Mouse (Mus musculus): ENCODE measurements around the gene 9530053A07Rik. TPM values are rescaled to one million over a fixed set of nuclear protein-coding genes. Genes with fewer than 3 reads are reported as not detected.
"Not testable (repeated sequence)": the region's sequence is repeated elsewhere in the genome, so short reads cannot be mapped to it uniquely, and the experiment has no call there.

9530053A07Rik gene
- polyA plus RNA-seq (2021) = 0.77 TPM

DNA sequence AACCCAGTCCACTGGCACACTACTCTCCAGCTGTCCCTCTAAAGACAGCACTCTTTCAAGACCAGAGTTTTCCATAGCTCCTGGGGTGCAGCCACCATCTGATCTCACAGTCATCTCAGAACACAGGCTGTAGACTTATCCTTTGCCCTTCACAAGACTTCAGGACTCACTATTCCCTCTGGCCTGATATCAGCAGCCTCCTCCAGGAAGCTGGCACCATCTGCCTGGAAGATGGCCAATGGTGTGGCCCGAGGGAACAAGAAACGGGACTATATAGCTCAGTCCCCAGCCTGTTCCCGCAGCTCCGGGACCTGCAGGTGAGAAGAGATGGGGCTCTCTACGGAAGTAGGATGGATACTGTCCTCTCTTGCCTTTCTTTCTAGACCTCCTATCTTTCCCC, at the start of gene 9530053A07Rik:
TSS of gene 9530053A07Rik (plus strand) at position 301 of the 400 bp plus-strand sequence.
- ATAC-seq = no peak
- H3K27me3 ChIP-seq = peaks cover 26% of the 10 kb centered on the region
- in situ Hi-C loops (cut with MboI; ENCODE audit: low pct_unique_long_range_greater_than_20kb) = loop anchor here (25.0 kb wide), 1 partner anchor 558 kb away; the partner anchor contains the start of gene Fbxo27
- no peak for DNase-seq (ENCODE audit: low read depth, low spot score)
- no peak for TF ChIP-seq CTCF (IDR thresholded peaks at IDR 0.05)
- POLR2A ChIA-PET = no interaction called here
- CTCF ChIA-PET = no interaction called here

DNA sequence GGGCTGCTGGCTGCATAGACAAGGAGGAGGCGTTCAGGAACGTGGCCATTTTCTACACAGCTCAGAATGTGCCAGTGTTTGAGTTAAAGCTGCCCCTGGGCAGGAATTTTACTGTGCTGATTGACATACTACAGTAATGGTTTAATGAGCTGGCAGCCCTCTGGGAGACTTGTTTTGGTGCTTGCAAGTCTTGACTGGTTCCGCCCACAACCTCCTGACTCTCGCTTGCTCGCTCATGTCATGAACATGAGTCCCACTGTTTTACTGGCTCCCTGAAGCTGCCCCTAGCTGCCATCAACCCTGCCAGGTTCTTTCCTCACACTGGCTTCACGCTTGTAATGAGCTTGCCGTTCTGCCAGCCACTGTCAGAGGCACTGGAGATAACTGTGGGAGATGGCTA, 45.1 kb upstream of the 9530053A07Rik start:
- DNase-seq (ENCODE audit: low read depth, low spot score) = no peak
- in situ Hi-C loops (cut with MboI; ENCODE audit: low pct_unique_long_range_greater_than_20kb) = no loop called here
- ChIA-PET CTCF (interaction anchor here (1.0 kb wide), 1 partner anchor 16 kb away, joined by 4 read pairs; no protein-coding TSS in a partner anchor), POLR2A (no interaction called here)
- no peak for ATAC-seq
- peaks cover 11% of the 10 kb centered on the region for H3K27me3 ChIP-seq
- TF ChIP-seq CTCF (IDR thresholded peaks at IDR 0.05) = no peak

DNA sequence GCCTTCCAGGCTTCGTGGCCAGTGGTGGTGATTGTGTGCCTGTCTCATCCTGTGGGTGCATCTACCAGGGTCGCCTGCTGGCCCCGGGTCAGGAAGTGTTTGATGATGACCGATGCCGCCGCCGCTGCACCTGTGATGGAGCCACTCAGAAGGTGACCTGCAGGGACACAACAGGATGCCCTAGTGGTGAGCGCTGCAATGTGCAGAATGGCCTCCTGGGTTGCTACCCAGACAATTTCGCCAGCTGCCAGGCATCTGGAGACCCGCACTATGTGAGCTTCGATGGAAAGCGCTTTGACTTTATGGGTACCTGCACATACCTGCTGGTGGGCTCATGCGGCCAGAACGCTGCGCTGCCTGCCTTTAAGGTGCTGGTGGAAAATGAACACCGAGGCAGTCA, 43.0 kb upstream of the 9530053A07Rik start:
- peaks cover 23% of the 10 kb centered on the region for H3K27me3 ChIP-seq
- DNase-seq (ENCODE audit: low read depth, low spot score) (no peak), ATAC-seq (no peak)
- in situ Hi-C loops (cut with MboI; ENCODE audit: low pct_unique_long_range_greater_than_20kb) = no loop called here
- CTCF ChIA-PET = no interaction called here
- POLR2A ChIA-PET = no interaction called here
- no peak for TF ChIP-seq CTCF (IDR thresholded peaks at IDR 0.05)

DNA sequence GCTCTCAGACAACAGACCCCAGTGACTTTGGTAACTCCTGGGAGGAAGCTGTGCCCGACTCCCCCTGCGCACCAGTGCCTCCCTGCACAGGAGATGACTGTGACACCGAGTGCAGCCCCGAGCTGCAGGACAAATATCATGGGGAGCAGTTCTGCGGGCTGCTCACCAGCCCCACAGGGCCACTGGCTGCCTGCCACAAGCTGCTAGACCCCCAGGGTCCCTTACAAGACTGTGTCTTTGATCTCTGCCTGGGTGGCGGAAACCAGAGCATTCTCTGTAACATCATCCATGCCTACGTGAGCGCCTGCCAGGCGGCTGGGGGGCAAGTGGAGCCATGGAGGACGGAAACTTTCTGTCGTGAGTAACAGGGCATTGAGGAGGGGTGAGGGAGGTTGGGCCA, 35.7 kb upstream of the 9530053A07Rik start:
- ATAC-seq (no peak), DNase-seq (ENCODE audit: low read depth, low spot score) (no peak)
- CTCF ChIA-PET = no interaction called here
- in situ Hi-C loops (cut with MboI; ENCODE audit: low pct_unique_long_range_greater_than_20kb) = no loop called here
- peaks cover 26% of the 10 kb centered on the region for H3K27me3 ChIP-seq
- no peak for TF ChIP-seq CTCF (IDR thresholded peaks at IDR 0.05)
- POLR2A ChIA-PET = no interaction called here

DNA sequence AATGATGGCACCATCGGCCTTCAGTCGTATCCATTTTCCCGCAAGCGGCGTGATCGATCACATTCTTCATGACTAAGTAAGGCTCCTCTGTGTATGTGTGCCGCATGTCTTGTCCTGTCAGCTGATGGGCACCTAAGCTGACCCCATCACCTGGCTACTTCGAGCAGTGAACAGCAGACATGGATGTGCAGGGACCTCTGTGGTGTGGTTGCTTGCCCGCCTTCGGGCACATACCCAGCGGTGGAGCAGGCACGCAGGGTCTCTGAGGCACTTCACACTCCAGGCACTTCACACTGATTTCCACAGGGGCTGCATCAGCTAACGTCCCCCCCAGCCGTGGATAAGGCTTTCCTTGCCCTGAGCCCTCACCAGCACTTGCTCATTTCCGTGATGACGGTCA, 30.2 kb upstream of the 9530053A07Rik start:
- TF ChIP-seq CTCF (IDR thresholded peaks at IDR 0.05) = no peak
- in situ Hi-C loops (cut with MboI; ENCODE audit: low pct_unique_long_range_greater_than_20kb) = no loop called here
- ATAC-seq = no peak
- DNase-seq (ENCODE audit: low read depth, low spot score) = no peak
- POLR2A ChIA-PET = no interaction called here
- peaks cover 10% of the 10 kb centered on the region for H3K27me3 ChIP-seq
- CTCF ChIA-PET = no interaction called here

DNA sequence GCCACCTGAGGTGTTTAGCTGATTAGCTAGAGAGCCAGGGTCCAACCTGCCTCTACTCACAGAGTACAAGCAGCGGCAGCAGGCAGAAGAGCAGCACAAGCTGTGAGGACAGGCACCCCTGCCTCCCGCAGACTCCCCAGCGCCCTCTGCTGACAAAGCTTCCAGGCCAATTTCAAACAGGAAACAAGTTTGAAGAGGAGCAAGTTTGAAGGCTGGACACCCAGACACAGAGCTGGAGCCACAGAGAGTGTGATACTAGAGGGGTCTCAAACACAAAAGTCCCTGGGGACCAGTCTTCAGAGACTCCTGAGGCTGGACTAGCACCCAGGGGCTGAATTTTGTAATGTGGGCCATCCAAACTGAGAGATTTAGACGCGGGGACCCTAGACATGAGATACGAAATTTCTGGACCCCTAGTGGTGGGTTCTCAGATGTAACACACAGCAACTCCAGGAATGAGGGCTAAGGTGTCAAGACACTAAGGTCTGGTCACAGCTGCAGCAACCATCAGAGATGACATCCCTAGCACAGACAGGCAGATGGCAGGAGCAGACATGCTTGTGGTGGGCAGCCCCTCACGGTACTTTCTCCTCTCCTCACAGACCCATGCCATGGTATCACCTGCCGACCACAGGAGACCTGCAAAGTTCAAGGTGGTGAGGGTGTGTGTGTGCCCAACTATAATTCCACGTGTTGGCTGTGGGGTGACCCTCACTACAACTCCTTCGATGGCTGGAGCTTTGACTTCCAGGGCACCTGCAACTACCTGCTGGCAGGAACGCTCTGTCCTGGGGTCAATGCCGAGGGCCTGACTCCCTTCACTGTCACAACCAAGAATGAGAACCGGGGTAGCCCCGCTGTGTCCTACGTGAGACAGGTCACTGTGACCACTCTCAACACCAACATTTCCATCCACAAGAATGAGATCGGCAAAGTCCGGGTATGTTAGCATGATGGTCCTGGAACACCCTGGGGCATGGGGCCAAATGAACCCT, 28.4 kb upstream of the 9530053A07Rik start:
- TF ChIP-seq CTCF (IDR thresholded peaks at IDR 0.05) = peak; percentile 75
- peaks cover 19% of the 10 kb centered on the region for H3K27me3 ChIP-seq
- CTCF ChIA-PET = interaction anchor here (0.8 to 1.9 kb wide), 4 partner anchors 12 to 68 kb away, joined by 3 to 5 read pairs (median 4); no protein-coding TSS in a partner anchor
- ATAC-seq = peak; percentile 45
- POLR2A ChIA-PET = no interaction called here
- in situ Hi-C loops (cut with MboI; ENCODE audit: low pct_unique_long_range_greater_than_20kb) = no loop called here
- no peak for DNase-seq (ENCODE audit: low read depth, low spot score)

DNA sequence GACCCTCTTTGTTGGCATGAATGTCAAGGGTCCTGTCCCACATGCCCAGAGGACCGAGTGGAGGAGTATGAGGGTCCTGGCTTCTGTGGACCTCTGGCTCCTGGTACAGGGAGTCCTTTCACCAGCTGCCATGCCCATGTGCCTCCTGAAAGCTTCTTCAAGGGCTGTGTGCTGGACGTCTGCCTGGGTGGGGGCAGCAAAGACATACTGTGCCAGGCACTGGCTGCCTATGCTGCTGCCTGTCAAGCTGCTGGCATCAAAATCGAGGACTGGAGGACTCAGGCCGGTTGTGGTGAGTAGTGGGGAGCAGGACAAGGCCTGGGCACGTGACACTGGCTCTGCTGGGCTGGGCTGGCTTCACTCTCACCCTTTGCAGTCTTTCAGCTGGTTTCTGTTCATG, 26.3 kb upstream of the 9530053A07Rik start:
- DNase-seq (ENCODE audit: low read depth, low spot score); POLR2A ChIA-PET; CTCF ChIA-PET; in situ Hi-C loops (cut with MboI; ENCODE audit: low pct_unique_long_range_greater_than_20kb); ATAC-seq: not testable (repeated sequence)
- peaks cover 29% of the 10 kb centered on the region for H3K27me3 ChIP-seq

DNA sequence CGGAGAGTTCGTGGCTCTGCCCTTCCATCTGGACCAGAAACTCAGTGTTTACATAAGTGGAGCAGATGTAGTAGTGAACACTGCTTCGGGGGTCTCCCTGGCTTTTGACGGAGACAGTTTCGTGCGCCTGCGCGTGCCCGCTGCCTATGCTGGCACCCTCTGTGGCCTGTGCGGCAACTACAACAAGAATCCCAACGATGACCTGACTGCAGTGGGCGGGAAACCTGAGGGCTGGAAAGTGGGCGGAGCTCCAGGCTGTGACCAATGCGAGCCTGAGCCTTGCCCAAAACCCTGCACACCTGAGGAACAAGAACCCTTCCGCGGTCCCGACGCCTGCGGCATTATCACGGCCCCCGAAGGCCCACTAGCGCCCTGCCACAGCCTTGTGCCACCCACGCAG, 24.6 kb upstream of the 9530053A07Rik start:
- H3K27me3 ChIP-seq = peaks cover 24% of the 10 kb centered on the region
- no peak for TF ChIP-seq CTCF (IDR thresholded peaks at IDR 0.05)
- DNase-seq (ENCODE audit: low read depth, low spot score) = no peak
- in situ Hi-C loops (cut with MboI; ENCODE audit: low pct_unique_long_range_greater_than_20kb) = no loop called here
- ATAC-seq = no peak
- CTCF ChIA-PET = no interaction called here
- POLR2A ChIA-PET = no interaction called here

DNA sequence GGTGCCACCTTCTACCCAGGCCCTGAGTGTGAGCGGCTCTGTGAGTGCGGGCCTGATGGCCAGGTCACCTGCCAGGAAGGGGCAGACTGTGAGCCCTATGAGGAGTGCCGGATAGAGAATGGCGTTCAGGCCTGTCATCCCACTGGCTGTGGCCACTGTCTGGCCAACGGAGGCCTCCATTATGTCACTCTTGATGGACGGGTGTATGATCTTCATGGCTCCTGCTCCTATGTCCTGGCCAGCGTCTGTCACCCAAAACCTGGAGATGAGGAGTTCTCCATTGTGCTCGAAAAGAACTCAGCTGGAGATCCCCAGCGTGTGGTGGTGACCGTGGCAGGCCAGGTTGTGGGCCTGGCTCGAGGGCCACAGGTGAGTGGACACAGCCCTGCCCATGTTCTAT, 23.0 kb upstream of the 9530053A07Rik start:
- ATAC-seq (no peak), DNase-seq (ENCODE audit: low read depth, low spot score) (no peak)
- peaks cover 24% of the 10 kb centered on the region for H3K27me3 ChIP-seq
- no peak for TF ChIP-seq CTCF (IDR thresholded peaks at IDR 0.05)
- ChIA-PET POLR2A (no interaction called here), CTCF (no interaction called here)
- in situ Hi-C loops (cut with MboI; ENCODE audit: low pct_unique_long_range_greater_than_20kb) = no loop called here

DNA sequence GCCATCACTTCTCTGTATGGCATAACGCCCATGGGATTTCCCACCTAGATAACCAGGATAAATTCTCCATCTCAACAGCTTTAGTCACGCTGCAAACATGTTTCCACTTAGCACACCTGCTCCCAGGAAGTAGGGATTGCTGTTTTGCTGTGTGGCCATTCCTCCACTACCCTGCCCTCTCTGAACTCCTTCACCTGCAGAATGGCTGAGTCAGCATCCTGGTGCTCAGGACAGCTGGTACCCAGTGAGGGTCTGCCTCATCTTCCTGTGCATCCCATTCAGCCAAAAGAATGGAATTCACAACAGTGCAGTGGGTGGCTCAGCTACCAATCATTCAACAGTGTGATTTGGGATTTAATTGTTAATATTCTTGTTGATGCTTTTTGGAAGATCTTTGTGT, 14.6 kb upstream of the 9530053A07Rik start:
- CTCF ChIA-PET = no interaction called here

DNA sequence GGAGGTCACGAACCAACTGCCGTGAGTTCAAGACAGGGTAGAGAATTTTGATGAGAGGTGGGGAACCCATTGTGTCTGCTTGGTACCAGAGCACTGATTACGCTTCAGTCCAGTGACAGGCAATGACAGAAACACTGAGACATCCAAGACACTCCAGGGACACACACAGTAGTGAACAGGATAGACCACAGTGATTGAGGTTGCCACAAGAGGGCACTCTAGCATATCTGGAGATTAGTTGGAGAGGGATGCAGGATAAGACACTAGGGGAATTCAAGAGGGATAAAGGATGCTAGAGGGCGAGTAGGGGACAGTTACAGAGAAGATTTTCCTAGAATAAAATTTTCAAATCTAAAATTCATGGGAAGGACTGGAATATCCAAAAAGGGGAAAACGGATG, 8.3 kb downstream of the 9530053A07Rik start:
- CTCF ChIA-PET = interaction anchor here (1.8 kb wide), 1 partner anchor 11 kb away, joined by 6 read pairs; no protein-coding TSS in a partner anchor
- in situ Hi-C loops (cut with MboI; ENCODE audit: low pct_unique_long_range_greater_than_20kb) = loop anchor here (25.0 kb wide), 1 partner anchor 550 kb away; the partner anchor contains the start of gene Fbxo27
- POLR2A ChIA-PET = no interaction called here
- no peak for ATAC-seq
- peaks cover 17% of the 10 kb centered on the region for H3K27me3 ChIP-seq
- TF ChIP-seq CTCF (IDR thresholded peaks at IDR 0.05) = peak; percentile 82
- no peak for DNase-seq (ENCODE audit: low read depth, low spot score)

More for the DNA sequence above, 14.6 kb upstream of the 9530053A07Rik start:
- in situ Hi-C loops (cut with MboI; ENCODE audit: low pct_unique_long_range_greater_than_20kb) = no loop called here
- POLR2A ChIA-PET = no interaction called here
- no peak for DNase-seq (ENCODE audit: low read depth, low spot score)
- ATAC-seq = no peak
- no peak for TF ChIP-seq CTCF (IDR thresholded peaks at IDR 0.05)
- peaks cover 19% of the 10 kb centered on the region for H3K27me3 ChIP-seq

All from Patski (cell line).